Mouse (Mus musculus): ENCODE measurements around the gene Ripply2.

The Ripply2 gene

GRCm38 (mm10) chr9:87005435-87005779 lies 9.9 kb upstream of the Ripply2 start:
- no peak for TF ChIP-seq GATA4 (IDR thresholded peaks at IDR 0.05; ENCODE audit: insufficient replicate concordance, low read length)

- TF ChIP-seq GATA4 (IDR thresholded peaks at IDR 0.05; ENCODE audit: insufficient replicate concordance, low read length): no peak
These were observed 6.8 kb upstream of the Ripply2 start for GRCm38 (mm10) chr9:87008507-87008906.

- TF ChIP-seq GATA4 (IDR thresholded peaks at IDR 0.05; ENCODE audit: insufficient replicate concordance, low read length): no peak
These were observed 6.4 kb upstream of the Ripply2 start for GRCm38 (mm10) chr9:87008919-87009318.

- TF ChIP-seq GATA4 (IDR thresholded peaks at IDR 0.05; ENCODE audit: insufficient replicate concordance, low read length): no peak
These were observed 579 bp downstream of the Ripply2 start for GRCm38 (mm10) chr9:87015938-87016294.

GRCm38 (mm10) chr9:87021778-87022523 lies 6.6 kb downstream of the Ripply2 start, which contains the start of gene Cyb5r4:
Gene Cyb5r4, plus strand, starts transcription at chr9:87022014.
- TF ChIP-seq GATA4 (IDR thresholded peaks at IDR 0.05; ENCODE audit: insufficient replicate concordance, low read length): no peak

GRCm38 (mm10) chr9:87025764-87026163 lies 10.4 kb downstream of the Ripply2 start:
- TF ChIP-seq GATA4 (IDR thresholded peaks at IDR 0.05; ENCODE audit: insufficient replicate concordance, low read length): no peak

GRCm38 (mm10) chr9:87027423-87028084 lies 12.2 kb downstream of the Ripply2 start:
- no peak for TF ChIP-seq GATA4 (IDR thresholded peaks at IDR 0.05; ENCODE audit: insufficient replicate concordance, low read length)

GRCm38 (mm10) chr9:87032196-87032595 lies 16.9 kb downstream of the Ripply2 start:
- TF ChIP-seq GATA4 (IDR thresholded peaks at IDR 0.05; ENCODE audit: insufficient replicate concordance, low read length): no peak

- TF ChIP-seq GATA4 (IDR thresholded peaks at IDR 0.05; ENCODE audit: insufficient replicate concordance, low read length): no peak
These were observed 19.7 kb downstream of the Ripply2 start for GRCm38 (mm10) chr9:87034831-87035580.

GRCm38 (mm10) chr9:87049425-87049824 lies 34.1 kb downstream of the Ripply2 start:
- TF ChIP-seq GATA4 (IDR thresholded peaks at IDR 0.05; ENCODE audit: insufficient replicate concordance, low read length): no peak

GRCm38 (mm10) chr9:87055547-87056235 lies 40.4 kb downstream of the Ripply2 start:
- TF ChIP-seq GATA4 (IDR thresholded peaks at IDR 0.05; ENCODE audit: insufficient replicate concordance, low read length): no peak

- no peak for TF ChIP-seq GATA4 (IDR thresholded peaks at IDR 0.05; ENCODE audit: insufficient replicate concordance, low read length)
These were observed 47.0 kb downstream of the Ripply2 start for GRCm38 (mm10) chr9:87062337-87062736.

- TF ChIP-seq GATA4 (IDR thresholded peaks at IDR 0.05; ENCODE audit: insufficient replicate concordance, low read length): no peak
These were observed 52.8 kb downstream of the Ripply2 start for GRCm38 (mm10) chr9:87068160-87068559.

All from liver, adult (tissue).